Mouse (Mus musculus) megakaryocyte, embryonic 14.5 days (primary cell): ENCODE results near the gene Gjb6. TPM values are rescaled to one million over a fixed set of nuclear protein-coding genes. Genes with fewer than 3 reads are reported as not detected.

Source experiments
- H3K27me3 ChIP-seq: replicated peaks from 2 replicates; pipeline ENCODE3; 2012; ENCODE audit warnings: inconsistent platforms
- H3K36me3 ChIP-seq: replicated peaks from 2 replicates; pipeline ENCODE3; 2012; ENCODE audit warnings: low read length, inconsistent platforms, mixed read lengths
- H3K4me1 ChIP-seq: 2 replicates; pipeline ENCODE4 v1.6.1; 2012; ENCODE audit warnings: inconsistent platforms
- H3K4me3 ChIP-seq: replicated peaks from 2 replicates; pipeline ENCODE3; 2012; ENCODE audit warnings: moderate library complexity, mild to moderate bottlenecking, inconsistent platforms
- H3K9me3 ChIP-seq: 2 replicates; pipeline ENCODE4 v1.6.1; 2012; ENCODE audit warnings: inconsistent platforms
- FLI1 ChIP-seq: IDR thresholded peaks from 2 replicates; pipeline ENCODE4 v1.6.1; 2012; ENCODE audit warnings: low read length, inconsistent platforms, mixed read lengths
- GATA1 ChIP-seq: IDR thresholded peaks from 3 replicates; pipeline ENCODE4 v1.6.1; 2012; ENCODE audit warnings: mixed read lengths, low read length, inconsistent platforms, borderline replicate concordance
- polyA plus RNA-seq: library from polyadenylated mRNA; stranded (reverse); fragments of >175 nt; gene quantifications from 2 replicates; pipeline ENCODE4 v1.2.3, GENCODE M21; 2012; ENCODE audit warnings: low replicate concordance; ENCODE audit not compliant: insufficient read depth

The Gjb6 gene
- polyA plus RNA-seq, 1 experiment = not detected

DNA sequence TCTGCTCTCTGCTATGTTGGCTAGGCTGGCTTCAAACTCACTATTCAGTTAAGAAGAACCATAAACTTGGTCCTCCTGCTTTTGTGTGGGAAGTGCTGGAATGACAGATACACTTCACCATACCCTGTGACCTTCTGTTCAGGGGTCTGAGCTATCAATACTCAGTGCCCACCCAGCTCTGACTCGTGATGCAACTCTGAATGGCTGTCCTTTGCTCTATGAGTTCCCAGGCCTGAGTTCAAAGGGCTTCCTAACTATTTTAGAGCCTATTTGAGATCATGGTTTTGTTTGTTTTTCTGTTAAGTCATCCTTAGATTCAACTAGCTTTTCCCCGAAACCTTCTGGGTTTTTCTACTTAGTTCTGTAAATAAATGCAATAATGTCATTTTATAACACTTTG lies 43.4 kb downstream of the Gjb6 start:
- no peaks in the 10 kb centered on the region for H3K36me3 ChIP-seq
- H3K27me3 ChIP-seq = peaks cover 16% of the 10 kb centered on the region
- TF ChIP-seq GATA1 (no peak), FLI1 (no peak)
- H3K4me1 ChIP-seq = no peaks in the 10 kb centered on the region
- H3K9me3 ChIP-seq = no peaks in the 10 kb centered on the region
- no peak overlapping the region for H3K4me3 ChIP-seq

DNA sequence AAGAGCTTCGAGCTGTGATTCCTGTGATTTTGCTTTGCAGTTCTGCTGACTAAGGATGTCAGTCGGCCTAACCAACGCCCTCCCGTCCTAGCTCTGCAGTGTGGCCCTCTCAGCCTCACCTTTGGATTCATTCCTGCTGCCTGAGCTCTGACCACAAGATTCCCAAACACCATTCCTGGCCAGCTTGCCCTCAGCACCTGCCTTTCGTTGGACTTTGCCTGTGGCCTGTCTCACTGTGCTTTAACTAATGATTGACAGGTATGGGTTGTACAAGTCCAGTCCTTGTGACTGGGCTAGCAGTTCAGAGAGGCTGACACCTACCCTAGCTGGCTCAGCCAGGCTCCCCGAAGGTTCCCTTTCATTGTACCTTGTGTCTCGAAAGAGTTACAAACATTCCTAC lies 44.3 kb downstream of the Gjb6 start:
- Histone ChIP-seq H3K9me3 (no peaks in the 10 kb centered on the region), H3K27me3 (peaks cover 16% of the 10 kb centered on the region), H3K36me3 (no peaks in the 10 kb centered on the region), H3K4me3 (no peak overlapping the region), H3K4me1 (no peaks in the 10 kb centered on the region)
- no peak for TF ChIP-seq GATA1
- no peak for TF ChIP-seq FLI1

DNA sequence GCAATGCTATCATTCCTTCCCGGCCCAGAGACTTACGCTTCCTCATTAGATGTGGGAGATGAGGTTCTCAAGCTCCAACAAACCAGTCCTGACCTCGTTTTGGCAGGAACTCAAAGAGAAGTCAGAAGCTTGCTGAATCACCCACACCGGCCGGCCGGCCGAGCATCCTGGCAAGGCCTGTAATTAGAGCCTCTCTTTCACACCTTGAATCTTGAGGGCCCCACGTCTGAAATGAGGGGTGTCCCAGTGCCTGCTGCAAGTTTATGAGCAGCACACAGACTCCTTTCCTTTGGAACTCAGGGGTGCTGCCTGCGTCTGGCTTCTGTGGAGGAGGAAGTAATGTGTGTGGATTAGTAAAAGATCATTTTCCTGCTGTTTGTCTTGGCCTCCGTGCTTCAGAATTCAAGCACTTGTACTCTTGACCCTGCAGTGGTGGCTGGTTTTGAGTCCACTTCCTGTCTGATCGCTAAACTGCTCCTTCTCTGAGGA lies 49.2 kb downstream of the Gjb6 start:
- no peaks in the 10 kb centered on the region for H3K4me1 ChIP-seq
- H3K4me3 ChIP-seq = no peak overlapping the region
- H3K9me3 ChIP-seq = no peaks in the 10 kb centered on the region
- TF ChIP-seq FLI1 (no peak), GATA1 (no peak)
- no peaks in the 10 kb centered on the region for H3K36me3 ChIP-seq
- H3K27me3 ChIP-seq = peaks cover 17% of the 10 kb centered on the region

DNA sequence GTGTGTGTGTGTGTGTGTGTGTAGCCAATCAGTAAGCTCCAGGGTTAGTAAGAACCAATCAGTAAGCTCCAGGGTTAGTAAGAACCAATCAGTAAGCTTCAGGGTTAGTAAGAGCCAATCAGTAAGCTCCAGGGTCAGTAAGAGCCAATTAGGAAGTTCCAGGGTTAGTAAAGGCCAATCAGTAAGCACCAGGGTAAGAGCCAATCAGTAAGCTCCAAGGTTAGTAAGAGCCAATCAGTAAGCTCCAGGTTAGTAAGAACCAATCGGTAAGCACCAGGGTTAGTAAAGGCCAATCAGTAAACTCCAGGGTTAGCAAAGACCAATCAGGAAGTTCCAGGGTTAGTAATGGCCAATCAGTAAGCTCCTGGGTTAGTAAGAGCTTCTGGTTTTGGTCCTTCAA lies 50.5 kb downstream of the Gjb6 start:
- H3K9me3 ChIP-seq = peaks cover 6% of the 10 kb centered on the region
- no peaks in the 10 kb centered on the region for H3K36me3 ChIP-seq
- H3K4me1 ChIP-seq = no peaks in the 10 kb centered on the region
- peaks cover 17% of the 10 kb centered on the region for H3K27me3 ChIP-seq
- H3K4me3 ChIP-seq = no peak overlapping the region
- TF ChIP-seq GATA1 (no peak), FLI1 (no peak)

DNA sequence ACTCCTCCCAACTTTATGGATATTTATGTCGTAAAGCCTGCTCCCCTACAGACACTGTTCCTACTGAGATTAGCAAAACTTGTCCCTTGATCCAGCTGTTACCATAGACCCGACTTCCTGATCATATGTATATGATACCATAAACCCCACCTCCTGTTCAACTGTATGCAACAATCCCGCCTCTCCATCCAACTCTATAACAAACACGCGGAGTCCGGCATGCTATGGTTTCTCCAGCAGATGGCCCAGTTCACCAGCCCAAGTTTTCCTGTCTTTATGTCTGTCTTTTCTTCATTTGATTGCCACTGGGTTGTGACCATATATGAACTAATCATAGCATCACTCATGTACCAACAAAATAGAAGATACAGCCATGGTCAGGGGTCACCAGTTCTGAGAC lies 57.9 kb downstream of the Gjb6 start:
- no peaks in the 10 kb centered on the region for H3K36me3 ChIP-seq
- no peaks in the 10 kb centered on the region for H3K4me1 ChIP-seq
- H3K9me3 ChIP-seq = peaks cover 6% of the 10 kb centered on the region
- TF ChIP-seq GATA1 = no peak
- no peak for TF ChIP-seq FLI1
- H3K4me3 ChIP-seq = no peak overlapping the region
- H3K27me3 ChIP-seq = peaks cover 13% of the 10 kb centered on the region

Other genes with a start within 250 kb of the Gjb6 start
- gene Zmym2, start 247.0 kb downstream of the Gjb6 start, polyA plus RNA-seq = 1.2 TPM in 1 of 2 replicates, not detected in the other
- gene Gja3, start 75.5 kb downstream of the Gjb6 start, polyA plus RNA-seq = not detected in 2 replicates
- gene Gjb2, start 28.9 kb downstream of the Gjb6 start, polyA plus RNA-seq = not detected in 2 replicates
- gene Gm4491, start 17.7 kb downstream of the Gjb6 start, polyA plus RNA-seq = not detected in 2 replicates